Mouse (Mus musculus) intestine, embryonic 14.5 days (tissue): ENCODE data around the gene Pnpla2. TPM values are rescaled to one million over a fixed set of nuclear protein-coding genes. Genes with fewer than 3 reads are reported as not detected.

Experiments used
- ATAC-seq: fragments of 200-750 bp; cut with Nextera tagmentation; replicated peaks from 2 replicates; pipeline ENCODE4 v1.8.0; 2017; ENCODE audit warnings: low read depth, moderate number of reproducible peaks, moderate TSS enrichment, moderate library complexity; ENCODE audit not compliant: low FRiP score, low TSS enrichment
- DNase-seq: peaks from one replicate; pipeline ENCODE4 v3.0.0-alpha.2; 2018; ENCODE audit warnings: low spot score
- H3K27ac ChIP-seq: fragments of 300-500 bp; sonication (generic); 2 replicates; pipeline ENCODE4 v1.5.1; 2014; ENCODE audit warnings: low read depth, mild to moderate bottlenecking, control low read depth
- H3K27me3 ChIP-seq: fragments of 300-500 bp; sonication (generic); replicated peaks from 2 replicates; pipeline ENCODE4 v1.6.1; 2014; ENCODE audit warnings: low read length, control low read depth; ENCODE audit not compliant: control insufficient read depth, insufficient read depth
- H3K36me3 ChIP-seq: fragments of 300-500 bp; sonication (generic); 2 replicates; pipeline ENCODE4 v1.6.1; 2014; ENCODE audit warnings: low read length, control low read depth; ENCODE audit not compliant: control insufficient read depth, insufficient read depth
- H3K4me1 ChIP-seq: fragments of 300-500 bp; sonication (generic); replicated peaks from 2 replicates; pipeline ENCODE4 v1.6.1; 2014; ENCODE audit warnings: low read length, control low read depth, mixed read lengths; ENCODE audit not compliant: control insufficient read depth, insufficient read depth
- H3K4me2 ChIP-seq: fragments of 300-500 bp; sonication (generic); 2 replicates; pipeline ENCODE4 v1.6.1; 2014; ENCODE audit warnings: low read length
- H3K4me3 ChIP-seq: fragments of 300-500 bp; sonication (generic); 2 replicates; pipeline ENCODE4 v1.5.1; 2014; ENCODE audit warnings: low read depth, low read length, control low read depth, mixed read lengths
- H3K9ac ChIP-seq: fragments of 300-500 bp; sonication (generic); 2 replicates; pipeline ENCODE4 v1.6.1; 2014; ENCODE audit warnings: mild to moderate bottlenecking, low read length
- H3K9me3 ChIP-seq: fragments of 300-500 bp; sonication (generic); 2 replicates; pipeline ENCODE4 v1.6.1; 2016; ENCODE audit warnings: low read length, control low read depth; ENCODE audit not compliant: control insufficient read depth
- WGBS: fragments of 180-500 bp; shearing (Covaris S2); extraction: QIAGEN DNeasy Blood & Tissue Kit; methylation state at CpG from one replicate; pipeline ENCODE4 v1.1.7; 2014; 5-methylcytosine and 5-hydroxymethylcytosine counted together
- polyA plus RNA-seq: library from polyadenylated mRNA; unstranded; fragments of >200 nt; fragmentation: Nextera tagmentation; extraction: Ambion mirVana; gene quantifications from 2 replicates; pipeline ENCODE4 v1.2.1, GENCODE M21; 2014

Gene Pnpla2
- polyA plus RNA-seq, 1 experiment from 2014 or later, result 30.2 TPM

GRCm38 (mm10) chr7:141466607-141467148 is 11.7 kb downstream of the Pnpla2 start:
- Histone ChIP-seq H3K9ac (peak overlapping the region; percentile 80), H3K9me3 (no peaks in the 10 kb centered on the region), H3K27ac (peak overlapping the region; percentile 80; the same call in 1 of the 2 replicates), H3K36me3 (peaks cover 20% of the 10 kb centered on the region), H3K4me1 (peaks cover 37% of the 10 kb centered on the region), H3K4me2 (peak overlapping the region; percentile 91), H3K27me3 (peaks cover 41% of the 10 kb centered on the region), H3K4me3 (peak overlapping the region; percentile 75)
- ATAC-seq (0 out of 2 replicates have a peak, but pooled peaks have one; percentile 0), DNase-seq (no peak)
- 62% methylated on average over 10 of the region's 10 CpGs for WGBS

- no peaks in the 10 kb centered on the region for H3K9me3 ChIP-seq
Measured at GRCm38 (mm10) chr7:141467230-141468030, 12.4 kb downstream of the Pnpla2 start, which contains the start of gene Cd151. Cd151 (plus strand) TSS chr7:141467392.

GRCm38 (mm10) chr7:141468164-141468521 is 13.1 kb downstream of the Pnpla2 start:
- peaks cover 34% of the 10 kb centered on the region for H3K4me1 ChIP-seq
- peak overlapping the region; percentile 91 for H3K4me2 ChIP-seq
- 0 out of 2 replicates have a peak, but pooled peaks have one; percentile 6 for ATAC-seq

More at GRCm38 (mm10) chr7:141467230-141468030, 12.4 kb downstream of the Pnpla2 start, which contains the start of gene Cd151:
- Histone ChIP-seq H3K9ac (peak within 1 kb of the TSS; percentile 80), H3K4me1 (peaks cover 34% of the 10 kb centered on the region), H3K4me2 (peak within 1 kb of the TSS; percentile 91), H3K36me3 (peaks cover 27% of the 10 kb centered on the region), H3K4me3 (peak within 1 kb of the TSS; percentile 75), H3K27ac (peak within 1 kb of the TSS; percentile 80), H3K27me3 (peaks cover 34% of the 10 kb centered on the region)
- DNase-seq (peak; percentile 93), ATAC-seq (peak; percentile 75)
- under 1% methylated on average over 52 of the region's 52 CpGs for WGBS

GRCm38 (mm10) chr7:141468522-141469211 is 13.7 kb downstream of the Pnpla2 start:
- peak; percentile 74 for DNase-seq
- H3K9ac ChIP-seq, result peak overlapping the region; percentile 80
- H3K4me3 ChIP-seq, result peak overlapping the region; percentile 75
- peak; percentile 68 for ATAC-seq
- H3K9me3 ChIP-seq, result no peaks in the 10 kb centered on the region
- peaks cover 32% of the 10 kb centered on the region for H3K36me3 ChIP-seq
- H3K4me1 ChIP-seq, result peaks cover 34% of the 10 kb centered on the region
- 10% methylated on average over 8 of the region's 8 CpGs for WGBS
- H3K27ac ChIP-seq, result peak overlapping the region; percentile 80
- H3K4me2 ChIP-seq, result peak overlapping the region; percentile 91
- peaks cover 21% of the 10 kb centered on the region for H3K27me3 ChIP-seq

More at GRCm38 (mm10) chr7:141468164-141468521, 13.1 kb downstream of the Pnpla2 start:
- H3K27me3 ChIP-seq, result peaks cover 26% of the 10 kb centered on the region
- WGBS, result 4% methylated on average over 5 of the region's 5 CpGs
- H3K27ac ChIP-seq, result peak overlapping the region; percentile 80
- peak overlapping the region; percentile 80 for H3K9ac ChIP-seq
- H3K4me3 ChIP-seq, result peak overlapping the region; percentile 75
- no peak for DNase-seq
- H3K9me3 ChIP-seq, result no peaks in the 10 kb centered on the region
- peaks cover 32% of the 10 kb centered on the region for H3K36me3 ChIP-seq

GRCm38 (mm10) chr7:141469352-141469751 is 14.4 kb downstream of the Pnpla2 start:
- WGBS, result 87% methylated on average over 6 of the region's 6 CpGs

GRCm38 (mm10) chr7:141469901-141470636 is 15.1 kb downstream of the Pnpla2 start:
- no peak overlapping the region for H3K27ac ChIP-seq
- peaks cover 32% of the 10 kb centered on the region for H3K36me3 ChIP-seq
- H3K4me3 ChIP-seq, result no peak overlapping the region
- H3K4me2 ChIP-seq, result no peak overlapping the region
- H3K9me3 ChIP-seq, result no peaks in the 10 kb centered on the region
- 88% methylated on average over 18 of the region's 18 CpGs for WGBS
- no peak overlapping the region for H3K9ac ChIP-seq
- H3K27me3 ChIP-seq, result peaks cover 9% of the 10 kb centered on the region
- ATAC-seq (no peak), DNase-seq (no peak)
- peaks cover 35% of the 10 kb centered on the region for H3K4me1 ChIP-seq

More at GRCm38 (mm10) chr7:141469352-141469751, 14.4 kb downstream of the Pnpla2 start:
- DNase-seq, result no peak
- H3K27ac ChIP-seq, result peak overlapping the region; percentile 80
- peak overlapping the region; percentile 29 for H3K9ac ChIP-seq
- no peaks in the 10 kb centered on the region for H3K9me3 ChIP-seq
- peaks cover 14% of the 10 kb centered on the region for H3K27me3 ChIP-seq
- ATAC-seq, result no peak
- H3K36me3 ChIP-seq, result peaks cover 32% of the 10 kb centered on the region
- peaks cover 41% of the 10 kb centered on the region for H3K4me1 ChIP-seq
- H3K4me3 ChIP-seq, result no peak overlapping the region
- peak overlapping the region; percentile 91 for H3K4me2 ChIP-seq

GRCm38 (mm10) chr7:141470637-141470944 is 15.6 kb downstream of the Pnpla2 start:
- no peak overlapping the region for H3K4me2 ChIP-seq
- no peak for DNase-seq
- peaks cover 5% of the 10 kb centered on the region for H3K27me3 ChIP-seq
- ATAC-seq, result no peak
- no peak overlapping the region for H3K4me3 ChIP-seq
- peaks cover 32% of the 10 kb centered on the region for H3K36me3 ChIP-seq
- no peak overlapping the region for H3K9ac ChIP-seq
- peaks cover 33% of the 10 kb centered on the region for H3K4me1 ChIP-seq
- no peak overlapping the region for H3K27ac ChIP-seq
- H3K9me3 ChIP-seq, result no peaks in the 10 kb centered on the region
- WGBS, result 90% methylated on average over 10 of the region's 10 CpGs

- peaks cover 32% of the 10 kb centered on the region for H3K36me3 ChIP-seq
- H3K4me1 ChIP-seq, result peaks cover 39% of the 10 kb centered on the region
- H3K4me2 ChIP-seq, result no peak overlapping the region
- 90% methylated on average over 1 of the region's 1 CpGs for WGBS
- no peaks in the 10 kb centered on the region for H3K9me3 ChIP-seq
- no peak overlapping the region for H3K4me3 ChIP-seq
- DNase-seq (no peak), ATAC-seq (no peak)
- H3K9ac ChIP-seq, result no peak overlapping the region
- no peak overlapping the region for H3K27ac ChIP-seq
- H3K27me3 ChIP-seq, result no peaks in the 10 kb centered on the region
Measured at GRCm38 (mm10) chr7:141471236-141471635, 16.2 kb downstream of the Pnpla2 start.
